Mouse (Mus musculus): ENCODE data around the gene Klf15. TPM values are rescaled to one million over a fixed set of nuclear protein-coding genes. Genes with fewer than 3 reads are reported as not detected.

Klf15 gene
- polyA plus RNA-seq, 1 experiment from 2014 or later, result 5.3 TPM

DNA sequence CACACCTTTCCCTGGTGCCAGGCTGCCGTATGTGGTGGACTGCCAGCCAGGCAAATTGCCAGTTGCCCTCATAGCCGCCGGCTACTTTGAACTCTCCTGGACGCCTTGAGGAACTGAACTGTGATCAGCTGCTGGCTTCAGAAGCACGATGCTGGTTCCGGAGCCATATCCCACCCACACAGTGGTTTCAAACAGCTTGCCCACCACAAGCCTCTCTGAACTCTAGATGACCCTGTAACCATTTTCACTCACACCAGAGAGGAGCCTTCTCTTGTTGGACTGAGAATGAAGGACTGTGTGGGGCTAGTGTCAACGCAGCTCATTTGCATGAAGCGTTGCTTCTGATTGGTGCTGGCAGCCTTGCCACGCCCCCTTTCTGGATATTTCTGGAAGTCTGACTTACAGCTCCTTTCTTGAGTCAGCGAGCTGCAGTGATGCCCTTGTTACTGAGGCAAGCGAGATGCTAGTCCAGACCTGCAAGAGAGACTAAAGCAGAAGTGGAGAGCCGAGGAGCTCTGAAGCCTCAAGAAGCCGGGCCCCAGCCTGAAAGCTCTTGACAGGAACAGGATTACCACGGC, 14.7 kb downstream of the Klf15 start:
- Histone ChIP-seq H3K36me3 (no peaks in the 10 kb centered on the region), H3K4me2 (replicated peaks) (no peak overlapping the region), H3K27me3 (peaks cover 9% of the 10 kb centered on the region; the same call in 1 of the 2 replicates), H3K4me1 (no peaks in the 10 kb centered on the region), H3K9ac (replicated peaks) (no peak overlapping the region), H3K9me3 (no peaks in the 10 kb centered on the region), H3K4me3 (no peak overlapping the region), H3K27ac (replicated peaks) (no peak overlapping the region)
- no peak for ATAC-seq (ENCODE audit: low FRiP score, low read depth)
- WGBS, result 74% methylated on average over 14 of the region's 14 CpGs

DNA sequence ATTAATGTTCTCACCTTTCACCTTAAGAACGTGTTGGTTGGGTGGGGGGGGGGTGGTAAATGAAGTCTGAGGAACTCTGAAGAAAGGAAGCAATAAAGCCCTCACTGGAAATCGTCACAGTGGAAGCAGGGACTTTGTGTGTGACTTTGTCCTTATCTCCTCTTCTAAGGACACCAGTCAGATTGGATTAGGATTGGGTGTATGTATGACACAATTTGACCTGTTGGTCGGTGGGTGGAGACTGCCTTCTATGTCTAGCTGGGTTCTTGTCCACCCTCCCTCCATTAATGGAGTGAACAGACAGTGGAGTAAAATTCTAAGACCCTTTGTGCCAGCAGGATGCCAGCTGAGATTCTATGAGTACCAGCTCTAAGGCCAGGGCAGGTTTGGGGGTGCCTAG, 21.9 kb downstream of the Klf15 start:
- H3K4me1 ChIP-seq, result no peaks in the 10 kb centered on the region
- no peak overlapping the region for H3K27ac ChIP-seq (replicated peaks)
- peaks cover 4% of the 10 kb centered on the region; the same call in 1 of the 2 replicates for H3K27me3 ChIP-seq
- no peaks in the 10 kb centered on the region for H3K36me3 ChIP-seq
- no peaks in the 10 kb centered on the region for H3K9me3 ChIP-seq
- H3K4me2 ChIP-seq (replicated peaks), result no peak overlapping the region
- no peak overlapping the region for H3K4me3 ChIP-seq
- no peak for ATAC-seq (ENCODE audit: low FRiP score, low read depth)
- WGBS, result 74% methylated on average over 3 of the region's 3 CpGs
- H3K9ac ChIP-seq (replicated peaks), result no peak overlapping the region

DNA sequence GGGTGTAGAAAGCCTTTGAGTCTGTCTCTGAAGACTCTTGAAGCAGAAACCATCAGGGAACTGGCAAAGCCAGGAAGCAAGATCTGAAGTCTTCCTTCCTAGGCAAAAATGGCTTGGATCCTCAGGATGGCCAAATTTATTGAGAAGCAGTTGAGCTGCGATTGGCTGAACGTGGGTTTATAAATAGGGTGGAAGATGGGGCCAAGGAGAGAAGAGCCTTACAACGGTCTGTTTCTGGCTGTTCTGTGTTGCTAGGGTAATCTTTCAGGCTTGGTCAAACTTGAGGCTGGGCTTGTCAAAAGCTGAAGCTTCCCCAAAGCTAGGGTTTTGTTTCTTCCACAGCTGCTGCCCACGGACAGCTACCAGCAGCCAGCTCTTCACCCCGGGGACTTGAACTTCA, 22.5 kb downstream of the Klf15 start:
- peaks cover 4% of the 10 kb centered on the region; the same call in 1 of the 2 replicates for H3K27me3 ChIP-seq
- no peak overlapping the region for H3K4me3 ChIP-seq
- WGBS, result 80% methylated on average over 5 of the region's 5 CpGs
- H3K36me3 ChIP-seq, result no peaks in the 10 kb centered on the region
- no peak overlapping the region for H3K9ac ChIP-seq (replicated peaks)
- H3K4me1 ChIP-seq, result no peaks in the 10 kb centered on the region
- H3K4me2 ChIP-seq (replicated peaks), result no peak overlapping the region
- H3K9me3 ChIP-seq, result no peaks in the 10 kb centered on the region
- no peak overlapping the region for H3K27ac ChIP-seq (replicated peaks)
- ATAC-seq (ENCODE audit: low FRiP score, low read depth), result no peak

DNA sequence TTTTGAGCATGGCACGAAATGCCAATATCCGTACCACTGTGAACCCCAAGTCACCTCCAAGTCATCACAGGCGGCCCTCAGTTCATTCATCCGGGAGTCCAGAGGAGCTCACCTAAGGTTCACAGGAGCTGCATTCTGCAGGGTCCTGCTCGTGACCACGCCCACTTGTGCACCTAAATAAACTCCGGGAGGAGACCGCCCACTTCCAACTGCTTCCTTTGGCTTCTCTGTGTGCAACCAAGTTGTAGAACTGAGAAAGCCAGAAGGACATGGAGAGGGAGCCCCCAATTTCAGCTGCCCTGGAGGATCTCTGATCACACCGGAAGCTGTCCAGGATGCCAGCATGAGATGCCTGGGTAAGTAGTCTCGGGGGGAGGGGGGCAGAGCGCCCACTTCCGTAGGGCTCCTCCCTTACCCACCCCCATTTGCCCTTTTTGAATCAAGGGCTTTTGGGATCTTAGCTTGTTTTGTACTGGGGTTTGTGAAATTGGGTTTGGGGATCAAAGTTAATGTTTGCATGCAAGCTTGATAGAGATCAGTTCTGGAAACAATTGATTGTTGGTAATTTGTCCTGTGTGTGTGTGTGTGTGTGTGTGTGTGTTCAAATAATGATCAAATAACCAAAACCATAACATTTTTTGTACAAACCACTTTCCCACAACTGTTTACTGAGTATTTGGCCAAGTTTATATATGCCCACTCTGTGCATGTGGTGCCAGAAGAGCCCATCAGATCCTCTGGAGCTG, 24.0 kb downstream of the Klf15 start, which contains the start of gene Aldh1l1:
Aldh1l1 (plus strand) TSS at position 252 of the 746 bp plus-strand sequence.
- no peaks in the 10 kb centered on the region for H3K36me3 ChIP-seq
- no peak for ATAC-seq (ENCODE audit: low FRiP score, low read depth)
- H3K9ac ChIP-seq (replicated peaks), result no peak within 1 kb of the TSS
- 87% methylated on average over 12 of the region's 12 CpGs for WGBS
- no peaks in the 10 kb centered on the region for H3K4me1 ChIP-seq
- no peak within 1 kb of the TSS for H3K4me2 ChIP-seq (replicated peaks)
- no peak within 1 kb of the TSS for H3K27ac ChIP-seq (replicated peaks)
- H3K9me3 ChIP-seq, result no peaks in the 10 kb centered on the region
- no peaks in the 10 kb centered on the region for H3K27me3 ChIP-seq
- H3K4me3 ChIP-seq, result no peak within 1 kb of the TSS

DNA sequence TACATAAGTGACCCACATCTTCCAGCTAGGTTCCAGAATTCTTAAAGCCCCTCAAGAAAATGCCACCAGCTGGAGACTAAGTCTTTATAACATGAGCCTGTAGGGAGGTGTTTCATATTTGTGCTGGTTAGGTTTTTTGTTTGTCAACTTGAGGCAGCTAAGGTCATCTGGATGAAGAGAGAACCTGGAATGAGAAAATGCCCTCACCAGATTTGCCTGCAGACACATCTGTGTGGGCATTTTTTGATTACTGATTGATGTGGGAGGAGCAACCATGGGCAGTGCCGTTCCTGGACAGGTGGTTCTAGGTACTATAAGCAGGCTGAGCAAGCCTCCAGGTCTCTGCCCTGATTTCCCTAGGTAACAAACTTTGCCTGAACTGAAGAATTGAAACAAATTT, 25.2 kb downstream of the Klf15 start:
- Histone ChIP-seq H3K4me3 (no peak overlapping the region), H3K27ac (replicated peaks) (no peak overlapping the region), H3K4me2 (replicated peaks) (no peak overlapping the region), H3K27me3 (no peaks in the 10 kb centered on the region), H3K9ac (replicated peaks) (no peak overlapping the region), H3K9me3 (no peaks in the 10 kb centered on the region), H3K4me1 (no peaks in the 10 kb centered on the region), H3K36me3 (no peaks in the 10 kb centered on the region)
- ATAC-seq (ENCODE audit: low FRiP score, low read depth), result no peak
- 85% methylated on average over 1 of the region's 1 CpGs for WGBS

DNA sequence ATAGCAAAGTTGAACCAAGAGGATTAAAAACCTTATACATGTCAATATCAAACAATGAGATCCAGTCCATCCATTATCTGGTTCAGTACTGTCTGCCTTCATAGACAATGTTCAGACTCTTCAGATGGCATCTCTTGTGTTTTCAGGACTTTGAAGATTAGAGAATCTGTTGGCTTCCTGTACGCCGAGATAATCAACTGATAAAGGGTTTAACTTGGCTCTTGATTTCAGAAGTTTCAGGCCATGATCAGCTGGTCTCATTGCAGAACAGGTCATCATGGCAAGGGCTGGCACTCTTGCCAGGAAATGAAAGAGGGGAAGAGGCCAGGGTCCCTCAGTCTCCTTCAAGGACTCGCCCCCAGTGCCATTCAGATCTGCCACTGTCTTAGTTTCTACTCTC, 27.2 kb downstream of the Klf15 start:
- Histone ChIP-seq H3K9ac (replicated peaks) (no peak overlapping the region), H3K4me3 (no peak overlapping the region), H3K9me3 (no peaks in the 10 kb centered on the region), H3K27ac (replicated peaks) (no peak overlapping the region), H3K36me3 (no peaks in the 10 kb centered on the region), H3K4me2 (replicated peaks) (no peak overlapping the region), H3K27me3 (no peaks in the 10 kb centered on the region), H3K4me1 (no peaks in the 10 kb centered on the region)
- ATAC-seq (ENCODE audit: low FRiP score, low read depth), result no peak
- WGBS, result 91% methylated on average over 3 of the region's 3 CpGs

DNA sequence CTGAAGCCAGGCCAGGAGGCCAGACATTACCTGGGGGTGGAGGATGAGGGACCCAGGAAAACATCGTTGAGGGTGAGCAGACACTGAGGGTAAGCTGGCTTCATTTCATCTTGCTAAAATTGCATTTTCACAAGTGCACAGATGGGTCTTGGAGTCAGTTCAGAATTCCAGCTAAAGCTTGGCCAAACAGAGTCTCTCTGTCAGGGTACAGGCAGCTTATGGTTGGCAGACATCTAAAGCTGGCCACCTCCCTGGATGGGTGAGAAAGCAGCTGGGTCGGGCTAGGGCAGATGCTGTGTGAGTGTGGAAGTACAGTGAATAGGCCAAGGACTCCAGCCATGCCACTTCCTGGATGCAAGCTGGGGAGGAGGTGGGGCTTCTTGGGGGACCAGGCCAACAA, 28.6 kb downstream of the Klf15 start:
- peaks cover 6% of the 10 kb centered on the region; the same call in 1 of the 2 replicates for H3K4me1 ChIP-seq
- H3K36me3 ChIP-seq, result no peaks in the 10 kb centered on the region
- H3K4me2 ChIP-seq (replicated peaks), result no peak overlapping the region
- H3K27ac ChIP-seq (replicated peaks), result no peak overlapping the region
- H3K9me3 ChIP-seq, result no peaks in the 10 kb centered on the region
- no peak overlapping the region for H3K4me3 ChIP-seq
- 79% methylated on average over 2 of the region's 2 CpGs for WGBS
- ATAC-seq (ENCODE audit: low FRiP score, low read depth), result no peak
- H3K9ac ChIP-seq (replicated peaks), result no peak overlapping the region
- H3K27me3 ChIP-seq, result no peaks in the 10 kb centered on the region

DNA sequence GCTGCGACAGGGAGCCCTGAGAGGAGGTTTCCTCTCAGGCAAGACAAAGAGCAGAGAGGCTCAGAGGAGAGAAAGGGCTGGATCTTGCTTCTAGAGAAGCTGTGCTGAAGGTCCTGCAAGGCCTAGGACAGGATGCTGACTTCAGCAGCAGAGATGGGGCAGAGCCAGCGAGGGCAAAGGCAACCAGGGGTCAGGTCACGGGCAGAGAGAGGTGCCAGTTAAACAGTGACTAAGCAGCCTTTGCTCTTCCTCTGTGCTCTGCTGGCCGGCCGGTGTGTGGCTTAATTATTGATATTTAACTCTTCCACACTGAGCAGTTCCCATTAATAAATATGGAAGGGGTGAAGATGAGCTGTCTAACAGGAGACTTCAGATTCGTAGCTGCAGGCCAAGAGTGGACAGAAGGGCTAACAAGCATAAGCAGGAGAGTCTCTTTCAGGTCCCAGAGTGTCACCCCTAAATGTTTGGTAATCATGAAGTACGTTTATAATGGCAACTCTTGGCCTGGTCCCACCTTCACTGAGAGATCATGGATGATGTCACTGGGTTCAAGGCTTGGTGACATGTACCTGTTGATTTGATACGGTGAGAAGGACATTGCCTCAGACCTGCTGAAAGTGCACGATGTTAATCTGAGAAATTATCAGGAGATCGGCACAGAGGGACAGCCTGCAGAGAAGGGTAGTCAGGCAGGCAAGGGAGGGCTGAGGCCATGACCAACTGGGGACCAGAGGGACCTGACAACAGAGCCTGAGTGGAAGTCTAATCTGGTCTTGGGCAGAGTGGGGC, 29.8 kb downstream of the Klf15 start:
- H3K36me3 ChIP-seq, result no peaks in the 10 kb centered on the region
- H3K9me3 ChIP-seq, result no peaks in the 10 kb centered on the region
- ATAC-seq (ENCODE audit: low FRiP score, low read depth), result no peak
- peaks cover 6% of the 10 kb centered on the region; the same call in 1 of the 2 replicates for H3K4me1 ChIP-seq
- no peak overlapping the region for H3K4me2 ChIP-seq (replicated peaks)
- H3K4me3 ChIP-seq, result no peak overlapping the region
- no peaks in the 10 kb centered on the region for H3K27me3 ChIP-seq
- H3K9ac ChIP-seq (replicated peaks), result no peak overlapping the region
- WGBS, result 86% methylated on average over 10 of the region's 10 CpGs
- no peak overlapping the region for H3K27ac ChIP-seq (replicated peaks)

DNA sequence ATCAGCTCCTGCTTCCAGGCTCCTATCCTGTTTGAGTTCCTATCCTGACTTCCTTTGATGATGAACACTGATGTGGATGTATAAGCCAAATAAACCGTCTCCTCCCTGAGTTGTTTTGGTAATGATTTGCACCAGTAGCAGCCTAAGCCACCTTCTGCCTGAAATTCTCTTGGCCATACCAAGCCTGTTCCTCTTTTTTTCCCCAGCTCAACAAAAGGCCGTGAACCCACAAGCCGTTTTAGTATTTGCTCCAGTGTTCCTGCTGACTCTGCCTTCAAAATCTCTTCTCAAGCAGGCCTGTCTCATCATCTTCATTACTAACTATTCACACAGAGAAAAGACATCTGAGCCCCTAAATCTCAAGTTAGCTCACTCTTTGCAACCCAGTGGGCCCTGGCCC, 31.8 kb downstream of the Klf15 start:
- Histone ChIP-seq H3K9me3 (no peaks in the 10 kb centered on the region), H3K4me2 (replicated peaks) (no peak overlapping the region), H3K4me3 (no peak overlapping the region), H3K36me3 (no peaks in the 10 kb centered on the region), H3K27me3 (no peaks in the 10 kb centered on the region), H3K4me1 (peaks cover 6% of the 10 kb centered on the region; the same call in 1 of the 2 replicates), H3K27ac (replicated peaks) (no peak overlapping the region), H3K9ac (replicated peaks) (no peak overlapping the region)
- ATAC-seq (ENCODE audit: low FRiP score, low read depth), result no peak
- WGBS, result 73% methylated on average over 3 of the region's 3 CpGs

DNA sequence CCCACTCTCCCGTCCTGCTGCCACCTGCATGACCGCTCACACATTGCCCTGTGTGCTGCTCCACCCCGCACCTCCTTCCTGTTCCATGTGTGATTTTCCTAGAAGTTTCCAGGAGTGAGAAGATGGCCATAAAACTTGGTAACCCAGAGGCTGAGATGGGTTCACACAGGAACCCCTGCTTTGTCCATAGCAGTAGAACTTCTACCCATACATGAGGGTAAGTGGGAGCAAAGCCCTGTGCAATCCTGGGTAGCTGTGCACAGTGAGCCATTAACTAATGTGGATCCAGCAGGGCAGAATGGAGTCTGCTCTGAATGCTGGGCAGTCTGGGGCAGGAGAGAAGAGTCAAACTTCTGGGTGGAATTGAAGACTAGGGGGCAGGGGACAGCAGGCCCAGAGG, 32.2 kb downstream of the Klf15 start:
- no peak for ATAC-seq (ENCODE audit: low FRiP score, low read depth)
- no peaks in the 10 kb centered on the region for H3K9me3 ChIP-seq
- no peaks in the 10 kb centered on the region for H3K27me3 ChIP-seq
- no peak overlapping the region for H3K4me2 ChIP-seq (replicated peaks)
- no peaks in the 10 kb centered on the region for H3K36me3 ChIP-seq
- peaks cover 6% of the 10 kb centered on the region; the same call in 1 of the 2 replicates for H3K4me1 ChIP-seq
- no peak overlapping the region for H3K4me3 ChIP-seq
- H3K27ac ChIP-seq (replicated peaks), result 0 out of 2 replicates have a peak overlapping the region, but pooled peaks have one; percentile 4
- H3K9ac ChIP-seq (replicated peaks), result no peak overlapping the region
- 90% methylated on average over 3 of the region's 3 CpGs for WGBS

DNA sequence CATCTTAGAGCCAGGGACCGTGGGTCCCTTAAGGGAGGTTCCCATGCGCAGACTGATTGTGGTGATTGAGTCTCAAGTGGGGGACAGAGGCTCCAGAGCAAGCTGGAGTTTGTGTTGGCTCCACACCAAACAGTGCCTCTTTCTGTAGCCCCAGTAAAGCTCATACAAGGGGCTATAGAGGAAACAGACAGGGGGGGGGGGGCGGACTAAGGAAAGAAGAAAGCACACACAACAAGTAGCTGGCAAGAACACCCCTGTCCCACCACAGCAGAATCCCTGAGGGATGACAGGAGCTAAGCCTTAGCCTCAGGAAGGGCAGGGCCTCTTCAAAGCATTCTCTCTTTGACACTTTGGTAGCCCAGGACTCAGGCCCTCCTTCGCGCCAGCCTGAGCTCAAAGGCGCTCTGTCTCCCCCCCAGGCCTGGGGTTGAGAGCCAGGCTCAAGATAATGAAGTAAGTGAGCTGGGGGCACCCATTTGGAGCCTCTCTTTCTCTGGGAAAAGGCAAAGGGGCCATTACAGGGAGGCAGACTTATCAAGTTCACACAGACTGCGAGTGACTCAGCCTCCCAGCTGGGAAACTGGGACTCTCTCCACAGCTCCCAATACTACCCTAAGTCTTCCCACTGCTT, 33.0 kb downstream of the Klf15 start:
- Histone ChIP-seq H3K27me3 (no peaks in the 10 kb centered on the region), H3K36me3 (no peaks in the 10 kb centered on the region), H3K4me2 (replicated peaks) (no peak overlapping the region), H3K9me3 (no peaks in the 10 kb centered on the region), H3K4me3 (no peak overlapping the region), H3K4me1 (peaks cover 10% of the 10 kb centered on the region), H3K27ac (replicated peaks) (0 out of 2 replicates have a peak overlapping the region, but pooled peaks have one; percentile 35), H3K9ac (replicated peaks) (no peak overlapping the region)
- 34% methylated on average over 6 of the region's 7 CpGs for WGBS
- ATAC-seq (ENCODE audit: low FRiP score, low read depth), result peak; percentile 44; the same call in 1 of the 2 replicates
